Mouse (Mus musculus) myocyte (in vitro differentiated cells): ENCODE measurements around the gene Rhbdd2. TPM values are rescaled to one million over a fixed set of nuclear protein-coding genes. Genes with fewer than 3 reads are reported as not detected.
A peak's percentile ranks its signal among the peaks of the same experiment; 100 is the strongest.

Experiments
- H3K27me3 ChIP-seq: one replicate; pipeline ENCODE4 v1.6.1; 2011; ENCODE audit not compliant: control insufficient read depth, insufficient read depth, insufficient read length
- H3K36me3 ChIP-seq: one replicate; pipeline ENCODE4 v1.6.1; 2011; ENCODE audit not compliant: control insufficient read depth, insufficient read depth
- H3K4me2 ChIP-seq: one replicate; pipeline ENCODE4 v1.6.1; 2011; ENCODE audit warnings: low read depth, control low read depth
- H3K4me3 ChIP-seq: one replicate; pipeline ENCODE4 v1.5.1; 2011; ENCODE audit warnings: mild to moderate bottlenecking, control low read depth, moderate library complexity
- H3K79me2 ChIP-seq: one replicate; pipeline ENCODE4 v1.6.1; 2011; ENCODE audit not compliant: control insufficient read depth, insufficient read depth
- H3ac ChIP-seq: one replicate; pipeline ENCODE4 v1.6.1; 2011; ENCODE audit not compliant: control insufficient read depth, insufficient read length
- CEBPB ChIP-seq: IDR thresholded peaks from 2 replicates; pipeline ENCODE4 v1.6.1; 2011; ENCODE audit warnings: mild to moderate bottlenecking, moderate library complexity; ENCODE audit not compliant: poor library complexity, insufficient read depth, severe bottlenecking
- E2F4 ChIP-seq: IDR thresholded peaks from one replicate; pipeline ENCODE4 v1.6.1; 2011; ENCODE audit warnings: mild to moderate bottlenecking, control low read depth, moderate library complexity; ENCODE audit not compliant: insufficient read depth
- MAX ChIP-seq: IDR thresholded peaks from one replicate; pipeline ENCODE4 v1.6.1; 2011; ENCODE audit warnings: low read depth, mild to moderate bottlenecking, control low read depth
- MYOD1 ChIP-seq, 3 experiments: IDR thresholded peaks; one replicate each; pipeline ENCODE4 v1.6.1; 2011; ENCODE audit warnings: control low read depth in 2 of 3, low read depth in 2 of 3, mild to moderate bottlenecking in 2 of 3, moderate library complexity in 1 of 3; ENCODE audit not compliant: insufficient read length in 2 of 3, control insufficient read depth in 1 of 3
- MYOG ChIP-seq, 3 experiments: IDR thresholded peaks; one replicate each; pipeline ENCODE4 v1.6.1; 2011; ENCODE audit warnings: control low read depth in 2 of 3, low read depth in 2 of 3, mild to moderate bottlenecking in 2 of 3; ENCODE audit not compliant: insufficient read length in 2 of 3, control insufficient read depth in 1 of 3, insufficient read depth in 1 of 3
- POLR2A ChIP-seq: IDR thresholded peaks from one replicate; pipeline ENCODE4 v1.6.1; 2011; ENCODE audit warnings: low read depth, mild to moderate bottlenecking, control low read depth, moderate library complexity; ENCODE audit not compliant: insufficient read length
- POLR2AphosphoS2 ChIP-seq: IDR thresholded peaks from one replicate; pipeline ENCODE4 v1.6.1; 2011; ENCODE audit warnings: low read depth, control low read depth; ENCODE audit not compliant: insufficient read length
- REST ChIP-seq: IDR thresholded peaks from one replicate; pipeline ENCODE4 v1.6.1; 2011; ENCODE audit warnings: mild to moderate bottlenecking, control low read depth, moderate library complexity; ENCODE audit not compliant: insufficient read depth, insufficient read length
- SRF ChIP-seq: IDR thresholded peaks from one replicate; pipeline ENCODE4 v1.6.1; 2011; ENCODE audit warnings: low read depth; ENCODE audit not compliant: control insufficient read depth, insufficient read length
- TCF12 ChIP-seq: IDR thresholded peaks from one replicate; pipeline ENCODE4 v1.6.1; 2011; ENCODE audit warnings: mild to moderate bottlenecking, control low read depth; ENCODE audit not compliant: poor library complexity, insufficient read depth, severe bottlenecking
- TCF3 ChIP-seq: IDR thresholded peaks from one replicate; pipeline ENCODE4 v1.6.1; 2011; ENCODE audit warnings: low read depth, control low read depth; ENCODE audit not compliant: insufficient read length
- USF1 ChIP-seq: IDR thresholded peaks from one replicate; pipeline ENCODE4 v1.6.1; 2011; ENCODE audit warnings: low read depth, mild to moderate bottlenecking, control low read depth, moderate library complexity
- polyA plus RNA-seq: library from polyadenylated mRNA; unstranded; fragments of >200 nt; fragmentation: generic; extraction: Trizol; gene quantifications from one replicate; pipeline ENCODE4 v1.2.1, GENCODE M21; 2012; ENCODE audit warnings: missing spikeins

The Rhbdd2 gene
- polyA plus RNA-seq, 1 experiment = 16.7 TPM

DNA sequence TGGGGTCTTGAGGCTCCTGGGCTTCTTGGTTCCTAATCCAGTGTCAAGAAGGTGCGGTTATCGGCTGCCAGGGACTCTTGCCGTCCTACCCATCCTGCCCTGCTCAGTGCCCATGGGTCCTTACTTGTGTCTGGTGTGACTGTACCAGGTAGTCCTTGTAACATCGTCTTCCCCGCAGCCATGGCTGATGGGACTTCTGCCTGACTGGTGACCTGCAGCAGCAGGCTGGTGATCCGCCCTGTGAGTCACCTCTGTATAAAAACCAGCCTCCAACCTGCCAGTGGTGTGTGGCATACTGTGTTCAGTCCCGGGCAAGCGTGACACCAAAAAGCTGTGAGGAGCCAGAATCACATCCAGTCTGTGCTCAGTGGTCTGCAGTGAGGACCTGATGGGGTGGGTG lies 11.5 kb downstream of the Rhbdd2 start:
- no peak overlapping the region for H3K4me2 ChIP-seq
- H3K27me3 ChIP-seq = no peaks in the 10 kb centered on the region
- no peak overlapping the region for H3ac ChIP-seq
- H3K36me3 ChIP-seq = no peaks in the 10 kb centered on the region
- no peak for TF ChIP-seq TCF3
- TF ChIP-seq TCF12 = no peak
- TF ChIP-seq POLR2AphosphoS2 = no peak
- TF ChIP-seq E2F4 = no peak
- TF ChIP-seq MAX = no peak
- no peak for TF ChIP-seq REST
- no peak for TF ChIP-seq SRF
- no peak for TF ChIP-seq MYOG (IDR thresholded peaks at IDR 0.05; ENCODE audit: control insufficient read depth in 1 of 3, insufficient read depth in 1 of 3, insufficient read length in 2 of 3, low read depth in 2 of 3)
- no peak for TF ChIP-seq CEBPB
- TF ChIP-seq POLR2A = no peak
- TF ChIP-seq USF1 = no peak
- no peak for TF ChIP-seq MYOD1 (IDR thresholded peaks at IDR 0.05; ENCODE audit: control insufficient read depth in 1 of 3, insufficient read length in 2 of 3, low read depth in 2 of 3)
- no peak overlapping the region for H3K4me3 ChIP-seq
- no peaks in the 10 kb centered on the region for H3K79me2 ChIP-seq

DNA sequence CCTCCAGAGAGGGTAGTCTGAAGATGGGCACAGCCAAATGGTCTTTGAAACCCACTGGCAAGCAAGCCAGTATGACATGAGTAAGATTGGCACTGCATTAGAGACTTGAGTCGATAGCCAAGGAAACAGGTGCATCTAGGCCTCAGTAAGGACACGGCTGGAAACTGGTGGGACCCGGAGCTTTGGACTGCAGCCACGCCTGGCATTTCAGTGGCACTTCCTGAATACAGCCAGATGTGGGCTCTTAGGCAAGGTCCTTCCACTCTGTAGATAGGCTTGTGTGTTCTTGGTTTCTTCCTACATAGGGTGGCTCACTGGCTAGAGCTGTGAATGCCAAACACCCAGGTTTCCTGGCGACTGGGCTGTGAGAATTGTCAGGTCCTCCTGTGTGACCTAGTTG lies 12.9 kb downstream of the Rhbdd2 start:
- no peak for TF ChIP-seq POLR2AphosphoS2
- no peak for TF ChIP-seq TCF12
- no peak for TF ChIP-seq MAX
- TF ChIP-seq E2F4 = no peak
- no peak for TF ChIP-seq REST
- no peak for TF ChIP-seq MYOG (IDR thresholded peaks at IDR 0.05; ENCODE audit: control insufficient read depth in 1 of 3, insufficient read depth in 1 of 3, insufficient read length in 2 of 3, low read depth in 2 of 3)
- peak in 1 of 3 experiments; percentile 6 for TF ChIP-seq MYOD1 (IDR thresholded peaks at IDR 0.05; ENCODE audit: control insufficient read depth in 1 of 3, insufficient read length in 2 of 3, low read depth in 2 of 3)
- TF ChIP-seq USF1 = no peak
- no peak overlapping the region for H3ac ChIP-seq
- H3K79me2 ChIP-seq = no peaks in the 10 kb centered on the region

DNA sequence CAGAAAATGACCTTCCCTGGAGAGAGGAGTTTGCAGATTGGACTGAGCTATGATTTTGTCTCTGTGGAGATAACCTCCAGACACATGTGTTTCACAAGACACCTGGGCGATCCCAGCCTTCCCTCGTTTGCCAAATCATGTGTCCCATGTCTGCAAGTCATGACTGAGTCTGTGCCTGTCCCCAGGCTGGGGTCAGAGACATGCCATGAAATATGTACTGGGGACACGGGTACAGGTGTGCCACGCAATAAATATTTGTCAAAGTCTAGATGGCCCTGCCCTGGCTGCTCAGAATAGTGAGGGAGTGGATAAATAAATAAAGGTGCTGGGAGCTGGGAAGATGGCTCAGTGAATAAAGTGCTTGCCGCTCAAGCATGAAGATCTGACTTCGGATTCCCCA lies 13.6 kb downstream of the Rhbdd2 start:
- H3K4me2 ChIP-seq = no peak overlapping the region
- H3K4me3 ChIP-seq = no peak overlapping the region
- TF ChIP-seq POLR2A = no peak
- TF ChIP-seq MYOD1 (IDR thresholded peaks at IDR 0.05; ENCODE audit: control insufficient read depth in 1 of 3, insufficient read length in 2 of 3, low read depth in 2 of 3) = no peak
- TF ChIP-seq REST = no peak
- no peak for TF ChIP-seq POLR2AphosphoS2
- no peak for TF ChIP-seq USF1
- H3K79me2 ChIP-seq = no peaks in the 10 kb centered on the region
- no peaks in the 10 kb centered on the region for H3K27me3 ChIP-seq
- no peak overlapping the region for H3ac ChIP-seq
- no peaks in the 10 kb centered on the region for H3K36me3 ChIP-seq

More for the DNA sequence above, 12.9 kb downstream of the Rhbdd2 start:
- no peak overlapping the region for H3K4me3 ChIP-seq
- H3K4me2 ChIP-seq = no peak overlapping the region
- H3K36me3 ChIP-seq = no peaks in the 10 kb centered on the region
- no peaks in the 10 kb centered on the region for H3K27me3 ChIP-seq

DNA sequence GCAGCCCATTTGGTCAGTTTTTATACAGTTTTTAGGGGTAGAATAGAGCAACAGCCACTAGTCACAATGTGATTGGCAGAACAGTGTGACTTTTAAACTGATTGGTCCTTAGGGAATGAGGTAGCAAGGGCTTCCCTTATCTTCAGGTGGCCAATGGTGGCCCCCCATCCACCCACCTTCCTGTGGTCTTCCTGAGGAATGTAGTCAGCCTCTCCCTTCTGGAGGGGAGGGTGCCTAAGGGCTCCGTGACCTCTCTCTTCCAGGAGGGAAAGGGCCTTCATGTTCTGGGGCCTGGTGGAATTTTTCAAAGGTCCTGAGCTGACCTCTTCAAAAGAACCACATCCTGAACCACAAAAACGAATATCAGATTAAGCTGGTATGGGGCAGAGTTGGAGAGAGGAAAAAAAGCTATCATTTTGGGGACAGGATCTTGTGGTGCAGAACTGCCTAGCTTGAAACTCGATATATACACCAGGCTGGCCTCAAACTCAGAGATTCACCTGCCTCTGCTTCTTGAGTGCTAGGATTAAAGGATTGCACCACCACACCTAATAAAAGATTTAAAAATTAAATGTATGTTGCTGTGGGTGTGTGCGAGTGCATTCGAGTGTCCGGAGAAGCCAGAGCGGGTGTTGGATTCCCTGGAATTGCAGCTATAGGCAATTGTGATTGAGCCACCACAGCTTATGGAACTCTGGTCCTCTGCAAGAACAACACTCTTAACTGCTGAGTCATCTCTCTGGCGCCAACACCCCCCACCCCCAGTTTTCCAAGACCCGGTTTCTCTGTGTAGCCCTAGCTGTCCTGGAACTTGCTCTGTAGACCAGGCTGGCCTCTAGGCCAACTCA lies 16.3 kb downstream of the Rhbdd2 start:
- Histone ChIP-seq H3K27me3 (no peaks in the 10 kb centered on the region), H3K4me2 (no peak overlapping the region), H3K79me2 (no peaks in the 10 kb centered on the region), H3K4me3 (no peak overlapping the region), H3K36me3 (no peaks in the 10 kb centered on the region), H3ac (no peak overlapping the region)
- TF ChIP-seq SRF = no peak
- no peak for TF ChIP-seq POLR2AphosphoS2
- TF ChIP-seq CEBPB = no peak
- no peak for TF ChIP-seq E2F4
- no peak for TF ChIP-seq USF1
- TF ChIP-seq MYOG (IDR thresholded peaks at IDR 0.05; ENCODE audit: control insufficient read depth in 1 of 3, insufficient read depth in 1 of 3, insufficient read length in 2 of 3, low read depth in 2 of 3) = no peak
- no peak for TF ChIP-seq MAX
- TF ChIP-seq TCF3 = no peak
- TF ChIP-seq POLR2A = no peak
- TF ChIP-seq REST = no peak

DNA sequence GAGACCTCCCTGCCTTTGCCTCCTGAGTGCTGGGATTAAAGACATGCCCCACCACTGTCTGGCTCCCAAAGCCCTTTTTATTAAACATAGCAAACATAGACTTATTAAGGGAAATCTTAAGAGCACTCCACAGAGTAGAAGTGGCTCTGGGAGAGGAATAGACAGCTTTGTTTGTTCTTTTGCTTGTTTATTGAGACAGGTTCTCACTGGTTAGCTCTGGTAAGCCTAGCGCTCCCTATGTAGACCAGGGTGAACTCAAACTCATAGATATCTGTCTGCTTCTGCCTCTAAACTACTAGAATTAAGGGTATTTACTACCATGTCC lies 16.9 kb downstream of the Rhbdd2 start:
- Histone ChIP-seq H3K4me3 (no peak overlapping the region), H3K4me2 (no peak overlapping the region), H3K36me3 (no peaks in the 10 kb centered on the region), H3ac (no peak overlapping the region), H3K79me2 (no peaks in the 10 kb centered on the region), H3K27me3 (no peaks in the 10 kb centered on the region)
- TF ChIP-seq MYOG (IDR thresholded peaks at IDR 0.05; ENCODE audit: control insufficient read depth in 1 of 3, insufficient read depth in 1 of 3, insufficient read length in 2 of 3, low read depth in 2 of 3) = no peak
- TF ChIP-seq MAX = no peak
- TF ChIP-seq CEBPB = no peak
- TF ChIP-seq MYOD1 (IDR thresholded peaks at IDR 0.05; ENCODE audit: control insufficient read depth in 1 of 3, insufficient read length in 2 of 3, low read depth in 2 of 3) = no peak
- TF ChIP-seq E2F4 = no peak
- TF ChIP-seq REST = no peak
- TF ChIP-seq SRF = no peak
- no peak for TF ChIP-seq TCF12
- TF ChIP-seq POLR2A = no peak
- no peak for TF ChIP-seq POLR2AphosphoS2
